Mouse (Mus musculus): Measurements from ENCODE around the gene P2ry2.

Gene P2ry2

GRCm38 (mm10) chr7:101012541-101012940, at the start of gene P2ry2:
Gene P2ry2 (minus strand): TSS chr7:101012866.
- DNase-seq (ENCODE audit: low read depth, low spot score), result no peak

- no peak for DNase-seq (ENCODE audit: low read depth, low spot score)
Observed at GRCm38 (mm10) chr7:101062246-101062645, 49.6 kb upstream of the P2ry2 start.

- peak; percentile 68 for DNase-seq (ENCODE audit: low read depth, low spot score)
Observed at GRCm38 (mm10) chr7:101061381-101061780, 48.7 kb upstream of the P2ry2 start.

- DNase-seq (ENCODE audit: low read depth, low spot score), result no peak
Observed at GRCm38 (mm10) chr7:101060476-101060875, 47.8 kb upstream of the P2ry2 start.

GRCm38 (mm10) chr7:101059188-101059587, 46.5 kb upstream of the P2ry2 start:
- DNase-seq (ENCODE audit: low read depth, low spot score), result no peak

GRCm38 (mm10) chr7:101057309-101057708, 44.6 kb upstream of the P2ry2 start:
- DNase-seq (ENCODE audit: low read depth, low spot score), result peak; percentile 44

GRCm38 (mm10) chr7:101053136-101053535, 40.5 kb upstream of the P2ry2 start:
- DNase-seq (ENCODE audit: low read depth, low spot score), result no peak

- peak; percentile 81 for DNase-seq (ENCODE audit: low read depth, low spot score)
Observed at GRCm38 (mm10) chr7:101051551-101052221, 39.0 kb upstream of the P2ry2 start.

- peak; percentile 49 for DNase-seq (ENCODE audit: low read depth, low spot score)
Observed at GRCm38 (mm10) chr7:101050724-101051550, 38.3 kb upstream of the P2ry2 start.

- DNase-seq (ENCODE audit: low read depth, low spot score), result no peak
Observed at GRCm38 (mm10) chr7:101049326-101050087, 36.8 kb upstream of the P2ry2 start.

- DNase-seq (ENCODE audit: low read depth, low spot score), result no peak
Observed at GRCm38 (mm10) chr7:101048247-101048646, 35.6 kb upstream of the P2ry2 start.

- DNase-seq (ENCODE audit: low read depth, low spot score), result no peak
Observed at GRCm38 (mm10) chr7:101043846-101044541, 31.3 kb upstream of the P2ry2 start.

- DNase-seq (ENCODE audit: low read depth, low spot score), result no peak
Observed at GRCm38 (mm10) chr7:101041977-101042749, 29.5 kb upstream of the P2ry2 start.

- no peak for DNase-seq (ENCODE audit: low read depth, low spot score)
Observed at GRCm38 (mm10) chr7:101041544-101041943, 28.9 kb upstream of the P2ry2 start.

GRCm38 (mm10) chr7:101033371-101033770, 20.7 kb upstream of the P2ry2 start:
- DNase-seq (ENCODE audit: low read depth, low spot score), result no peak

GRCm38 (mm10) chr7:101031234-101031633, 18.6 kb upstream of the P2ry2 start:
- no peak for DNase-seq (ENCODE audit: low read depth, low spot score)

- DNase-seq (ENCODE audit: low read depth, low spot score), result no peak
Observed at GRCm38 (mm10) chr7:101030756-101031155, 18.1 kb upstream of the P2ry2 start.

- DNase-seq (ENCODE audit: low read depth, low spot score), result no peak
Observed at GRCm38 (mm10) chr7:101029446-101029845, 16.8 kb upstream of the P2ry2 start.

- no peak for DNase-seq (ENCODE audit: low read depth, low spot score)
Observed at GRCm38 (mm10) chr7:101028991-101029390, 16.3 kb upstream of the P2ry2 start.

- no peak for DNase-seq (ENCODE audit: low read depth, low spot score)
Observed at GRCm38 (mm10) chr7:101028444-101028757, 15.7 kb upstream of the P2ry2 start.
